Comparison of ENCODE assay signal across 7 mouse cellular contexts in genomic region chr15:102517976-102518858, GRCm38 (mm10). TPM values are rescaled to one million over a fixed set of nuclear protein-coding genes. Genes with fewer than 3 reads are reported as not detected.
DNase-seq lines count a peak whose midpoint lies in the region; ATAC-seq lines count a peak whose summit lies in the region.

Tarbp2 (plus strand) TSS chr15:102518192.

- peak within 1 kb of the TSS; percentile 87 for H3K9ac ChIP-seq in intestine, embryonic 15.5 days

- H3K27me3 ChIP-seq in intestine, embryonic 15.5 days (replicated peaks), result no peaks in the 10 kb centered on the region
- no peaks in the 10 kb centered on the region for H3K27me3 ChIP-seq in midbrain, embryonic 10.5 days (ENCODE audit: low read depth, poor library complexity, severe bottlenecking)

- H3K36me3 ChIP-seq in intestine, embryonic 15.5 days, result peaks cover 10% of the 10 kb centered on the region; the same call in 1 of the 2 replicates
- H3K36me3 ChIP-seq in midbrain, embryonic 10.5 days, result peaks cover 30% of the 10 kb centered on the region

- intact Hi-C loops in gastrocnemius, postnatal 36 days (cut with DNase I), result no loop called here
- intact Hi-C loops in left cerebral cortex, postnatal 25 days (cut with DNase I), result loop anchor here (1.0 kb wide), 2 partner anchors 47 to 153 kb away; no protein-coding TSS in a partner anchor

- ATAC-seq in intestine, embryonic 15.5 days, result peak; percentile 94

- peak; percentile 100 for DNase-seq in adrenal gland, adult 2 months
- peak; percentile 99 for DNase-seq in embryo, embryonic 11.5 days (ENCODE audit: low read depth, low spot score)
- DNase-seq in gastrocnemius, postnatal 36 days, result peak; percentile 99 to 100
- DNase-seq in left cerebral cortex, postnatal 25 days (ENCODE audit: low spot score in 2 of 2), result peak; percentile 100
- DNase-seq in midbrain, embryonic 10.5 days (ENCODE audit: low spot score), result peak; percentile 99
- DNase-seq in right cerebral cortex, postnatal 4 days, result peak; percentile 98

- WGBS in intestine, embryonic 15.5 days, result under 1% methylated on average over 59 of the region's 60 CpGs
- WGBS in midbrain, embryonic 10.5 days, result under 1% methylated on average over 60 of the region's 60 CpGs

- H3K9me3 ChIP-seq in intestine, embryonic 15.5 days, result no peaks in the 10 kb centered on the region
- no peaks in the 10 kb centered on the region for H3K9me3 ChIP-seq in midbrain, embryonic 10.5 days (replicated peaks)

- peak within 1 kb of the TSS; percentile 94 for H3K4me2 ChIP-seq in intestine, embryonic 15.5 days (replicated peaks)

- peaks cover 24% of the 10 kb centered on the region for H3K4me1 ChIP-seq in intestine, embryonic 15.5 days (replicated peaks)
- peaks cover 54% of the 10 kb centered on the region for H3K4me1 ChIP-seq in midbrain, embryonic 10.5 days

- H3K27ac ChIP-seq in intestine, embryonic 15.5 days, result peak within 1 kb of the TSS; percentile 99
- H3K27ac ChIP-seq in midbrain, embryonic 10.5 days (replicated peaks), result peak within 1 kb of the TSS; percentile 98

- peak within 1 kb of the TSS; percentile 68 for H3K4me3 ChIP-seq in intestine, embryonic 15.5 days (replicated peaks)
- H3K4me3 ChIP-seq in midbrain, embryonic 10.5 days, result peak within 1 kb of the TSS; percentile 81

RNA-seq across cellular contexts. Expression of gene Tarbp2, which starts in this region (rescaled TPM):
- 10 to 100 TPM; 30.5 to 32.5 TPM for total RNA-seq in adrenal gland, adult 2 months (2021)
- polyA plus RNA-seq in adrenal gland, adult 2 months (2012; rRNA removed), result 60.7 and 64.1 TPM in 2 replicates
- total RNA-seq in gastrocnemius, postnatal 36 days (2021), result 10 to 100 TPM; 33.0 to 33.4 TPM
- 94.1 and 101 TPM in 2 replicates for polyA plus RNA-seq in intestine, embryonic 15.5 days (2015; fragmentation: Nextera tagmentation; extraction: Ambion mirVana)
- 10 to 100 TPM; 26.9 to 28.8 TPM for total RNA-seq in left cerebral cortex, postnatal 25 days (2021)
- 133 and 143 TPM in 2 replicates for polyA plus RNA-seq in midbrain, embryonic 10.5 days (2016; fragmentation: Nextera tagmentation; extraction: Ambion mirVana)

Comparison
In these comparisons a context has a peak if more than half of its experiments do, and no peak if none do; other contexts are left out.
1. Peak in every context shown above with its lines: DNase-seq, ATAC-seq, H3K4me3 ChIP-seq and H3K27ac ChIP-seq.